Mouse (Mus musculus): ENCODE results near the gene Atp1a4. TPM values are rescaled to one million over a fixed set of nuclear protein-coding genes. Genes with fewer than 3 reads are reported as not detected.

Atp1a4 gene
- 1 to 10 TPM in 1 of 2 experiments, not detected in 1; 1.2 TPM for polyA plus RNA-seq (2017; shearing (Covaris generic))

DNA sequence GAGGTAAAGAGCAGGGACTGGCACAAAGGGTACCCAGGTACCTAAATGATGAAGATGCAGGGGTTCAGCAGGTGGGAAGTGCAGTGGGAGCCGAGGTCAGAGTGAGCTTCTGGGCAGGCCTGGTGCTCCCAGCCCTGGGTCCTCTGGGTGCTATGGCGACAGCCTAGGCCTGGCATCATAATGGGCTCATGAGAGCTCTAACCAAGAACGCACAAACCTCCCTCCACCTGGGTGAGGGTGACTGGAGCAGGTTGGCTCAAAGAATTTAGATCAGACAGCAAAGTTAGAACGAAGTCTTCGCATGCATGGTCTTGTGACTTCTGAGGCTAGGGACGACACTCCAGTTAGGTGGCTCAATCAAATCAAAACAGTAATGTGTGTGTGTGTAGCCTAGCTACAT is at the start of gene Atp1a4:
Gene Atp1a4, minus strand, starts transcription at position 101 of the 400 bp plus-strand sequence.

DNA sequence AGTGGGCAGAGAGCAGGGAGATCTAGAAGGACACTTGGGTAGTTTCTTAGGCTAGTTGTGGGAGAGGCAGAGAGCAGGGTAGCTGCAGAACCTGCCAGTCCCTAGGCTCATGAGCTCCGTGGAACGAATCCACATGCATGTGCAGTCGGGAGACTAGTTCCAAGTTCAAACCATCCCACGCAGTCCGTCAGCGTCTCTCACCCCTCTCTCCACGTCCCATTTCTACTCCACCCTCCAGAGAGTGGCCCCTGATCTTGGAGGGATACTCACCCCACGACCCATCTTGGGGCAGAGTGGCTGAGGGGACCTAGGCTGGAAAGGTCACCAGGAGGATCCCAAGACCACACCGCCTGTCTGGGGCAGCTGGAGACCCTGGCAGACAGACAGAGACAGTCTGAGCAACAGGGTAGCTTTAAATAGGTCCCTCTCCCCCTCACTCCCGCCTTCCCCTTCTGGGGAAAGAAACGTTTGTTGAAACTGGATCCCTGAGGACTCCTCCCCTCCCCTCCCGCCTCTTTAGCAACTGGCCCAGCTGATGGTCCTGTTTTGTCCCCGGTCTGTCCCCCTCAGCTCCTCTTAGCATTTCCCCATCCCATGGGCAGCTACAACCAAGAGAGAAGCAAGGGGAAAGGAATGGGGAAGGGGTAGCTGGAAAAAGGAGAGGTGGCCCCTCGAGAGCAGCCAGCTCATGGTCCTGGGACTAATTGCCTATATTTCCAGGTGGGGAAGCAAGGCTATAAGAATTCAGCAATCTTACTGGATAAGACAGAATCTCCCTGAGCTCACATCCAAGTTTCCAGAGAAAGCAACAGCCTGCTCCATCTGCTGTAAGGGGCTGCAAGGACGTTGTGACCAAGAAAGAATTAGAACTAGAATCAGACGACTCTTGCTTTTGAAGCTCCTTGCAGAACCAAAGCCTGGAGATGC is 39.7 kb upstream of the Atp1a4 start, which contains the start of gene Atp1a2:
Gene Atp1a2, minus strand, starts transcription at position 454 of the 927 bp plus-strand sequence.

DNA sequence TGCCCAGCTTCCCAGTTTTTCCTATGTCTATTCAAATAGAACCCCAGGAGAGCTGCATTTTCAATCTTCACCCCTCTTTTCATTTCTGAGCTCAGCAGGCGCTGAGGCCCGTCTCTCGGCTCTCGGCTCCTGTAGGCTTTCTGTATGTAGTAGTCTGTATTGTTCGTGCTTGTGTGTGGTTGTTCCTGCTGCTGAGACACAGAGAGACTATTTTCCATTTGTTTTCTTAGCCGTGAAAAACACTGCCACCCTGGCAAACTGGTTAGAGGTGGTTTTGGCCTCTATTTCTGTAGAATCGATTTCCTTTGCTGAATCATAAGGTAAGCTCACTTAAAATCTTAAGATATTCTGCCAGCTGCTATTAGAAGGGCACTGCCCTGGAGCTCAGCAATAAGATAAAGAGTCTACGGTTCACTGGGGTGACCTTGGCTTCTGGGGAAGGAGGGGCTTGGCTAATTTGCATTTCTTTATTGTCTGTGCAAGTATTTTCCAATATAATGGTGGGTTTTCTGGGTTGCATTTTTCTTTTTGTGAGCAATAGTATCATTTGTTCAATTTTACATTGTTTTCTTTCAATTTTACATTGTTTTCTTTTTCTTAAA is 3.4 kb upstream of the Atp1a4 start, which contains the start of gene Igsf8:
Gene Igsf8, plus strand, starts transcription at position 165 of the 602 bp plus-strand sequence.

DNA sequence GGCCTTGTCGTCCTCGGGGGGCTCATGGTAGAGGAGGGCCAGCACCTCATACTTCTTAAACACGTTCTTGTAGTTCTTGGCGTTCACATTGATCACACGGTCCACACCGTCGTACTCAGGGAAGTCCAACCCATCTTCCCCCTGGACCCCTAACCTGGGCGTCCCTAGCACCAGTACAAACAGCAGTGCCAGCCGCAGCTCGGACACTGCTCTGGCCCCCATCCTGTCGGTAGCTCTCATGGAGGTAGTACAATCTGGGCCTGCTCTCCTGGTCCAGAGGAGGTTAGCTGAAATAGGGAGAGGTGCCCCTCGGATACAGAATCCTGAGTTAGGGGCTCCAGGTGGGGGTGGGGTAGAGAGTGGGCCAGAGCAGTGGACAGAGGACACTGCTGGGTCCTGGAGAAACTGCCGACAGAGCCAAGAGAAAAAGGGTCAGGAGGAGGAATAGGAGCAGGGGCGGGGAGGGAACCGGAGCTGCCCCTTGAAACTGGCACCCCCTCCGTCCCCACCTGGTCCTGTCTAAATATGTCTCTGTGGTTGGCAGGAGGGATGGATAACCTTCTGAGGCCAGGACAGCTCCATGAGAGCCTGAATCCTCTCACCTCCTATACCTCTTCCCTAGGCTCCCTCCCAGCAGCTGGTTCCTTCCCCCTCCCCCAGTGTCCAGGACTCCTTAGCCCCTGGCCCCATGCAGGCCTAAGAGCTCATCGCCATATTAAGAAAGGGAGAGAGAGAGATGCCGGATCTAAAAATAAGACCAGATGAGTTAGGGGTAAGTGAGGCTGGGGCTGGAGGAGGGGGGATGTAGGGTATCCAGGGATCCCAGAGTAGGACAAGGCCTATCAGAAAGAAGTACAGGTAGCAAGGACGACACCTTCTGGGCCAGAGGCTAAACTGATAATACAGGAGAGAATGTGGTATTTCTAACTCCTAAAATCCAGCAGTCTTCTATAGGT is 38.5 kb downstream of the Atp1a4 start, which contains the start of gene Casq1:
Gene Casq1, minus strand, starts transcription at position 418 of the 956 bp plus-strand sequence.

DNA sequence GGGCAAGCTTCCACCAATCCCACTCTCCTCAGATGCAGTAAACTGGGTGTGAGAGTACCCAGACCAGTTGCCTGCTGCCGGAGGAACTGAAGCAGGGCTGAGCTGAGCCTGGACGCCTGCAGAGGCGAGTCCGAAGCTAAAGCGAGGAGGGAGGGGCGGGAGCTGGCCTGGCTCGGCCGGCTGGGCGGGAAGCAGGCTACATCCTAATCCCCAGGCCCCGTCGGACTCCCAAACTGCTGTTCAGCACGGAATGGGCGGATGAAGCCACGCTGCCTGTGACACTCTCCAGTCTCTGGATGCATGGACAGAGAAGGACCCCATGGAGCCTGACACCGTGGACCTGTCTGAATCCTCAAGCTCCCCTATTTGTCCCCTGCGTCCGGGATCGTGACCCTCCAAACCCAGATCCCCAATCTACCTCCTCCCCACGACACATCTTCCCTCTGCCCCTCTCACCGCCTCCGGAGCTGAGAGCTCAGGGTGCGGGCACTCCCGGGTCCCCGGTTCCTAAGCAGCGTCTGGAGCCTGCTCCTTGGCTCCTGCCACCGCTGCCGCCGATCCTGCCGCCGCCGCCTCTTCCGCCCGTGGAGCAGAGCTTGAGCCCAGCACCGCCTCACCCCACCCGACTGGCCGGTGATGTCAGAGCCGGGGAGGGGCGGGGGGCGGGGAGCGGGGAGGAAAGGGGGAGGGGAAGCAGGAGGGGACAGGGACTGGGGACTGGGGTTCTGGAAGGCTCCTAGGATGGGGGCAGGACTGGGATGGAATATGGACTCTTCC is 51.9 kb downstream of the Atp1a4 start, which contains the start of gene Pea15a:
Gene Pea15a, minus strand, starts transcription at position 664 of the 777 bp plus-strand sequence.

Other genes with a start within 250 kb of the Atp1a4 start
- gene Vangl2, start 230.0 kb downstream of the Atp1a4 start, polyA plus RNA-seq (2017; shearing (Covaris generic)): under 1 TPM; 0.72 to 0.95 TPM
- gene Nhlh1, start 200.8 kb downstream of the Atp1a4 start, polyA plus RNA-seq (2017; shearing (Covaris generic)): under 1 TPM in 1 of 2 experiments, not detected in 1; 0.78 TPM
- 100 to 1,000 TPM; 198 to 237 TPM for gene Copa, start 175.9 kb downstream of the Atp1a4 start, polyA plus RNA-seq (2017; shearing (Covaris generic))
- 100 to 1,000 TPM; 131 to 141 TPM for gene Ncstn, start 175.6 kb downstream of the Atp1a4 start, polyA plus RNA-seq (2017; shearing (Covaris generic))
- 10 to 100 TPM; 44.8 to 54.5 TPM for gene Pex19, start 131.7 kb downstream of the Atp1a4 start, polyA plus RNA-seq (2017; shearing (Covaris generic))
- 100 to 1,000 TPM; 104 to 123 TPM for gene Dcaf8, start 110.3 kb downstream of the Atp1a4 start, polyA plus RNA-seq (2017; shearing (Covaris generic))
- gene Pea15a, start 51.6 kb downstream of the Atp1a4 start, polyA plus RNA-seq (2017; shearing (Covaris generic)): 10 to 100 TPM; 55.8 to 83.7 TPM
- not detected for gene Casq1, start 38.5 kb downstream of the Atp1a4 start, polyA plus RNA-seq (2017; shearing (Covaris generic))
- 10 to 100 TPM; 30.5 to 47.2 TPM for gene Igsf8, start 3.2 kb upstream of the Atp1a4 start, polyA plus RNA-seq (2017; shearing (Covaris generic))
- 1 to 10 TPM in 1 of 2 experiments, under 1 TPM in 1; 0.22 to 2.1 TPM for gene Atp1a2, start 39.6 kb upstream of the Atp1a4 start, polyA plus RNA-seq (2017; shearing (Covaris generic))
- gene Kcnj9, start 70.9 kb upstream of the Atp1a4 start, polyA plus RNA-seq (2017; shearing (Covaris generic)): under 1 TPM in 1 of 2 experiments, not detected in 1; 0.87 TPM
- under 1 TPM; 0.13 to 0.75 TPM for gene Kcnj10, start 82.8 kb upstream of the Atp1a4 start, polyA plus RNA-seq (2017; shearing (Covaris generic))
- gene Pigm, start 118.1 kb upstream of the Atp1a4 start, polyA plus RNA-seq (2017; shearing (Covaris generic)): 10 to 100 TPM in 1 of 2 experiments, 1 to 10 TPM in 1; 8.8 to 11.6 TPM
- 1 to 10 TPM in 1 of 2 experiments, under 1 TPM in 1; 0.36 to 1.6 TPM for gene Slamf9, start 216.9 kb upstream of the Atp1a4 start, polyA plus RNA-seq (2017; shearing (Covaris generic))
- 1 to 10 TPM in 1 of 2 experiments, under 1 TPM in 1; 0.23 to 3.5 TPM for gene Igsf9, start 223.4 kb upstream of the Atp1a4 start, polyA plus RNA-seq (2017; shearing (Covaris generic))
- gene Tagln2, start 241.6 kb upstream of the Atp1a4 start, polyA plus RNA-seq (2017; shearing (Covaris generic)): 100 to 1,000 TPM; 271 to 514 TPM